Mouse (Mus musculus) lung, adult 2 months (tissue): ENCODE measurements at regions not wholly inside any gene's neighbourhood (a gene's known extent, or its start where the extent isn't known, plus 50 kb on each side); places are given as distances from the start of the nearest gene placed in this dataset.

ENCODE experiments used
- DNase-seq: peaks from one replicate; pipeline ENCODE4 v3.0.0; 2022
- H3K4me1 ChIP-seq: fragments of 200-500 bp; 2 replicates; pipeline ENCODE4 v1.6.1; 2011; ENCODE audit warnings: low read length; ENCODE audit not compliant: control insufficient read depth, insufficient read depth
- H3K4me3 ChIP-seq: fragments of 200-500 bp; replicated peaks from 2 replicates; pipeline ENCODE3; 2011; ENCODE audit warnings: low read depth, mild to moderate bottlenecking, control low read depth, low read length; ENCODE audit errors: extremely low read depth
- CTCF ChIP-seq: fragments of 200-500 bp; IDR thresholded peaks from 2 replicates; pipeline ENCODE4 v1.5.1; 2011; ENCODE audit warnings: mild to moderate bottlenecking, low read length, control low read depth; ENCODE audit not compliant: insufficient read depth
- POLR2A ChIP-seq: fragments of 200-500 bp; IDR thresholded peaks from 2 replicates; pipeline ENCODE4 v1.6.1; 2011; ENCODE audit warnings: low read depth, mild to moderate bottlenecking, control low read depth, low read length, borderline replicate concordance; ENCODE audit errors: extremely low read depth
- WGBS: fragments of 180-500 bp; shearing (Covaris S2); methylation state at CpG from one replicate; pipeline ENCODE4 v1.1.7; 2018; 5-methylcytosine and 5-hydroxymethylcytosine counted together

- no peak for DNase-seq
- 63% methylated on average over 5 of the region's 5 CpGs for WGBS
- TF ChIP-seq POLR2A (no peak), CTCF (no peak)
- Histone ChIP-seq H3K4me3 (no peak overlapping the region), H3K4me1 (no peaks in the 10 kb centered on the region)
Observed at GRCm38 (mm10) chr16:27138384-27138783, 146.9 kb upstream of the Gmnc start.

DNA sequence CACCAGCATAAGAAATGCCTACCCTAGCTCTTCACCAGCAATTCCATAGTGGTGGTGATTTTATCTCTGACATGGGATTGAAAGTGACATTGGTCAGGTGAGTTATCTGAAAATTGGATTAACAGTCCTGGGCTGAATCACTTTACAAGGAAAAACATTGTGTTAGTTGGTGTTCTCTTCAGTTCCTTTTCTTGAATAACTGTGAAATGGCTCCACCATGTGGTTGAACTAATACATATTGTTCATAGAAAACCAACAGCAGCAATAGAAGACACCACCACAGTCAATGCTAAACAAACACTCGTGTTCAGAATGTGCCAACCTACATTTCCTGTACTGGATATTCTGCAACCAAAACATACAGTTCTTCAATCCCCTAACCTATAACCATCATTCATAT, 147.5 kb upstream of the Gmnc start:
- 3% methylated on average over 1 of the region's 1 CpGs for WGBS
- no peak for TF ChIP-seq POLR2A
- TF ChIP-seq CTCF, result no peak
- no peak for DNase-seq
- Histone ChIP-seq H3K4me3 (no peak overlapping the region), H3K4me1 (no peaks in the 10 kb centered on the region)

DNA sequence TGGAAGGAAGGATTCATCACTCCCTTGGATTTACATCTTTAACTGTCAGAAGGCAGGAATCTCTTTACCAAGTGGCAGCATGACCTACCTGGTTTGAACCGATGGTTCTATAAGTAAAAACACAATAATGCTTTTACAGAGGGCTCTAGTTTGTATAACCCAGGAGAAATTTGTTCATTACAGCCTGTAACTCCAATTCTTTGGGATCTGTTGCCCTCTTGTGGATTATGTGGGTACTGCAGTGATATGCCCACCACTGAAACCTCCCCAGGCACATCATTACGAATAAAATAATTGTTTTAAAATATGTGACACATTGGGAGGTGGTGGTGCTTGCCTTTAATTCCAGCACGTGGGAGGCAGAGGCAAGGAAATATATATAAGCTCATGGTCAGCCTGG, 148.6 kb upstream of the Gmnc start:
- DNase-seq, result peak; percentile 21
- WGBS, result 10% methylated on average over 3 of the region's 3 CpGs
- H3K4me3 ChIP-seq, result no peak overlapping the region
- H3K4me1 ChIP-seq, result no peaks in the 10 kb centered on the region
- TF ChIP-seq POLR2A (no peak), CTCF (peak; percentile 37)

- Histone ChIP-seq H3K4me1 (no peaks in the 10 kb centered on the region), H3K4me3 (no peak overlapping the region)
- no peak for DNase-seq
- WGBS, result 67% methylated on average over 4 of the region's 4 CpGs
- no peak for TF ChIP-seq POLR2A
- TF ChIP-seq CTCF, result no peak
Observed at GRCm38 (mm10) chr16:27155805-27156204, 151.5 kb upstream of the Ostn start.

GRCm38 (mm10) chr16:27195650-27196049, 111.6 kb upstream of the Ostn start:
- no peak overlapping the region for H3K4me3 ChIP-seq
- no peak for DNase-seq
- TF ChIP-seq CTCF, result no peak
- no peak for TF ChIP-seq POLR2A
- WGBS, result 60% methylated on average over 2 of the region's 2 CpGs
- no peaks in the 10 kb centered on the region for H3K4me1 ChIP-seq
